Mouse (Mus musculus): ENCODE data around the gene Rpl27a.

The Rpl27a gene

GRCm38 (mm10) chr7:109522084-109522483 is 3.1 kb downstream of the Rpl27a start:
- Histone ChIP-seq H3K9me3 (ENCODE audit: low read length) (no peaks in the 10 kb centered on the region), H3K4me1 (replicated peaks; ENCODE audit: low read depth, low read length) (peaks cover 46% of the 10 kb centered on the region), H3K27me3 (ENCODE audit: insufficient read depth, low read length) (no peaks in the 10 kb centered on the region), H3K36me3 (ENCODE audit: insufficient read depth, low read length) (peaks cover 78% of the 10 kb centered on the region), H3K4me3 (replicated peaks; ENCODE audit: low read length) (peak overlapping the region; percentile 100)
- TF ChIP-seq CTCF (conservative IDR thresholded peaks at IDR 0.05; ENCODE audit: low read length) (no peak), POU5F1 (IDR thresholded peaks at IDR 0.05; ENCODE audit: borderline replicate concordance, low read length) (no peak)

- Histone ChIP-seq H3K4me3 (replicated peaks; ENCODE audit: low read length) (no peak overlapping the region), H3K9me3 (ENCODE audit: low read length) (no peaks in the 10 kb centered on the region), H3K4me1 (replicated peaks; ENCODE audit: low read depth, low read length) (peaks cover 43% of the 10 kb centered on the region), H3K27me3 (ENCODE audit: insufficient read depth, low read length) (no peaks in the 10 kb centered on the region), H3K36me3 (ENCODE audit: insufficient read depth, low read length) (peaks cover 90% of the 10 kb centered on the region)
- TF ChIP-seq CTCF (conservative IDR thresholded peaks at IDR 0.05; ENCODE audit: low read length) (no peak), NANOG (IDR thresholded peaks at IDR 0.05; ENCODE audit: borderline replicate concordance, low read length) (no peak), POU5F1 (IDR thresholded peaks at IDR 0.05; ENCODE audit: borderline replicate concordance, low read length) (no peak)
Measured at GRCm38 (mm10) chr7:109523304-109523703, 4.4 kb downstream of the Rpl27a start.

GRCm38 (mm10) chr7:109523741-109524441 is 4.9 kb downstream of the Rpl27a start:
- no peaks in the 10 kb centered on the region for H3K27me3 ChIP-seq (ENCODE audit: insufficient read depth, low read length)
- H3K4me1 ChIP-seq (replicated peaks; ENCODE audit: low read depth, low read length), result peaks cover 46% of the 10 kb centered on the region
- no peak overlapping the region for H3K4me3 ChIP-seq (replicated peaks; ENCODE audit: low read length)
- no peaks in the 10 kb centered on the region for H3K9me3 ChIP-seq (ENCODE audit: low read length)
- H3K36me3 ChIP-seq (ENCODE audit: insufficient read depth, low read length), result peaks cover 96% of the 10 kb centered on the region
- no peak for TF ChIP-seq CTCF (conservative IDR thresholded peaks at IDR 0.05; ENCODE audit: low read length)
- TF ChIP-seq POU5F1 (IDR thresholded peaks at IDR 0.05; ENCODE audit: borderline replicate concordance, low read length), result no peak
- no peak for TF ChIP-seq NANOG (IDR thresholded peaks at IDR 0.05; ENCODE audit: borderline replicate concordance, low read length)

DNA sequence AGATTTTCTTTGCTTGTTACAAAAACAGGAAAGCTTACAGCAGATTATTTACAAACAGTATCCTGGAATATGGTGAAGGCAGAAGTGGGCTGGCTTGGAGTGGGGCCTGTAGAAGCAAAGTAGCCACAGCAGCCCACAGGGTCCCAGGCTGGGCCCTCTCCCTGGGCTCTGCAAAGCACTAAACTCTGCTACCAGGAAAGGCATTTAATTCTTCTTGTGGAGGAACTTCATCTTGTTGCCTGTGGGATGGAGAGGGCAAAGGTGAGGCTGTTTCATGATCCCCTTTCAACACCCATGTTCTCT is 5.4 kb downstream of the Rpl27a start:
- Histone ChIP-seq H3K27me3 (ENCODE audit: insufficient read depth, low read length) (no peaks in the 10 kb centered on the region), H3K4me1 (replicated peaks; ENCODE audit: low read depth, low read length) (peaks cover 46% of the 10 kb centered on the region), H3K9me3 (ENCODE audit: low read length) (no peaks in the 10 kb centered on the region), H3K4me3 (replicated peaks; ENCODE audit: low read length) (no peak overlapping the region), H3K36me3 (ENCODE audit: insufficient read depth, low read length) (peaks cover 99% of the 10 kb centered on the region)
- TF ChIP-seq CTCF (conservative IDR thresholded peaks at IDR 0.05; ENCODE audit: low read length) (no peak), NANOG (IDR thresholded peaks at IDR 0.05; ENCODE audit: borderline replicate concordance, low read length) (no peak), POU5F1 (IDR thresholded peaks at IDR 0.05; ENCODE audit: borderline replicate concordance, low read length) (no peak)

DNA sequence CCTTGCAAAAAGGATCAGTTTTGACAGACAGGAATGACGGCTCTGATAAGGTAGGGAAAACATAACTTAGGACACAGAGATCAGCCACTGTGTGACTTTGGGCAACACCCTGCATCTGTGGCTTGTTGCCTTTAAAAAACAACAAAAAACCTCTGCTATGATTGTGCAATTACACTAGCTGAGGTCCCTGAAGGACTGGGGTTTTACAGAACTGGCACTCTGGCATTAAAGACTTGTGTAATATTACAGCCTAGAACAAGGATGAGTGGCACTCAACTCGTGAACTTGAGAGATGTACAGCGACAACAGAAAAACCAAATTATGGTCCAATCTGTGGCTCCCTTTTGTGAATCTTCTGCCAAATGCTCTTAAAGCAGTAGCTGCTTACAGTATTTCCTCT is 5.8 kb downstream of the Rpl27a start:
- Histone ChIP-seq H3K9me3 (ENCODE audit: low read length) (no peaks in the 10 kb centered on the region), H3K27me3 (ENCODE audit: insufficient read depth, low read length) (no peaks in the 10 kb centered on the region), H3K4me3 (replicated peaks; ENCODE audit: low read length) (no peak overlapping the region), H3K4me1 (replicated peaks; ENCODE audit: low read depth, low read length) (peaks cover 46% of the 10 kb centered on the region), H3K36me3 (ENCODE audit: insufficient read depth, low read length) (peaks cover 99% of the 10 kb centered on the region)
- TF ChIP-seq NANOG (IDR thresholded peaks at IDR 0.05; ENCODE audit: borderline replicate concordance, low read length) (no peak), POU5F1 (IDR thresholded peaks at IDR 0.05; ENCODE audit: borderline replicate concordance, low read length) (no peak), CTCF (conservative IDR thresholded peaks at IDR 0.05; ENCODE audit: low read length) (no peak)

DNA sequence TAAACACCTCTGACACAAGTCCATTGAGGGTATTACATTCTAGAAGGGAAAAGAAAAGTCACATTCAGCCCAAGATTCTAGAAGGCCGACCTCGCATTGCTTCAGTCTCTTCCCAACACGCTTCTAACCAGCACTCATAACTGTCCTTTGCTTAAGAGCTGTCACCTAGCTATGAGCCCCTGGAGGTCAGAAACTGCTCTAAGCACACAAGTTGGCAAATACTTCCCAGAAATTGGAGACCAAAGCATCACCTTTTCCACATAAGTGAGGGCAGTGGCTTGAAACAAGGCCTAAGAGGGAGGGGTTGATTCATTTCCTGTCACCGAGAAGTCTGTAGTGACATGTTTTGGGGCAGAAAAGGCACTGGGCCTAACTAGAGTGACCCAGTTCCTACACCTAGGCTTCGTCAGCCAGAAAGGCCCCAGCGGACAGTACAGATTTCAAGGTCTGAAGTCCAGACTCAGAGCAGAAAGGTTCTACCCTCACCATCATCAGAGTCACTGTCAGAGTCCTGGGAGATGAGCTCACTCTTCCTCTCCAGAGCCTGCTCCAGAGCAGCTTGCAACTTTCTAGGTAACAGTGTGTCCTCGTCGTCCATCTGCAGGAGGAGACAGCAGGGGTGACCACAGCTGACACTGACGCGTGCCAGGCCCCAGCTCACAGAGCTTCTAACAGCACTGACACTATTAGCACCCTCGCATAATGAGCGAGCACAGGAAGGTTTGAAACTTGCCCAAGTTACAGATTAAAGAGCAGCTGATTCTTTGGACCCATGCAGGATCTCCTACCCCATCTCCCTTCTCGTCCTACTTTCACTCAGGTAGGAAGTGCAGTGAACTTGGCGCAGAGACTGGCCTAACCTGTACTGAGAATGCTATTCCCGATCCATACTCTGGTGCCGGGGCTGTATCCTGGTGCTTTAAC is 7.1 kb downstream of the Rpl27a start:
- TF ChIP-seq NANOG (IDR thresholded peaks at IDR 0.05; ENCODE audit: borderline replicate concordance, low read length) (no peak), POU5F1 (IDR thresholded peaks at IDR 0.05; ENCODE audit: borderline replicate concordance, low read length) (no peak), CTCF (conservative IDR thresholded peaks at IDR 0.05; ENCODE audit: low read length) (no peak)
- H3K9me3 ChIP-seq (ENCODE audit: low read length), result no peaks in the 10 kb centered on the region
- peaks cover 46% of the 10 kb centered on the region for H3K4me1 ChIP-seq (replicated peaks; ENCODE audit: low read depth, low read length)
- H3K27me3 ChIP-seq (ENCODE audit: insufficient read depth, low read length), result no peaks in the 10 kb centered on the region
- H3K4me3 ChIP-seq (replicated peaks; ENCODE audit: low read length), result no peak overlapping the region
- H3K36me3 ChIP-seq (ENCODE audit: insufficient read depth, low read length), result peaks cover 99% of the 10 kb centered on the region

DNA sequence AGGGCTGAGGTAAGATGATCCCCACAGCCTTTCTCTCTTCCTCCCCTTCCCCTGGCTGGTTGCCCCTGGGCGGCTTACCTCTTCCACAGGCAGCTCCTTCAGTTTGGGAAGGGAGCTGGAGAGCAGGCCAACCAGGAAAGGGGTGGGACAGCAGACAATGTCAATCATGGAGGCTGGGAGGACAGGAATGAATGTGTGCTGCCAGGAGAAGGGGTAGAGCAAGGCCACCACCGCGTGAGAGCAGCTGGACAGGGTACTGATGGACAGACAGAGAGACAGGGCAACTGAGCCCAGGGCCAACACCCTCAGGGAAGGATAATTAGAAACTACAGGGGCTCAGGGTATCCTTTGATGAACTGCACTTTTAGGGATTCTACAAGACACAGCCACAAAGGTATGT is 8.6 kb downstream of the Rpl27a start:
- no peak overlapping the region for H3K4me3 ChIP-seq (replicated peaks; ENCODE audit: low read length)
- peaks cover 99% of the 10 kb centered on the region for H3K36me3 ChIP-seq (ENCODE audit: insufficient read depth, low read length)
- H3K4me1 ChIP-seq (replicated peaks; ENCODE audit: low read depth, low read length), result peaks cover 36% of the 10 kb centered on the region
- H3K9me3 ChIP-seq (ENCODE audit: low read length), result no peaks in the 10 kb centered on the region
- TF ChIP-seq POU5F1 (IDR thresholded peaks at IDR 0.05; ENCODE audit: borderline replicate concordance, low read length) (no peak), CTCF (conservative IDR thresholded peaks at IDR 0.05; ENCODE audit: low read length) (no peak)
- H3K27me3 ChIP-seq (ENCODE audit: insufficient read depth, low read length), result no peaks in the 10 kb centered on the region

- TF ChIP-seq POU5F1 (IDR thresholded peaks at IDR 0.05; ENCODE audit: borderline replicate concordance, low read length), result no peak
- no peak for TF ChIP-seq NANOG (IDR thresholded peaks at IDR 0.05; ENCODE audit: borderline replicate concordance, low read length)
- peak; percentile 62 for TF ChIP-seq CTCF (conservative IDR thresholded peaks at IDR 0.05; ENCODE audit: low read length)
- Histone ChIP-seq H3K4me1 (replicated peaks; ENCODE audit: low read depth, low read length) (peaks cover 33% of the 10 kb centered on the region), H3K4me3 (replicated peaks; ENCODE audit: low read length) (no peak overlapping the region), H3K9me3 (ENCODE audit: low read length) (no peaks in the 10 kb centered on the region), H3K27me3 (ENCODE audit: insufficient read depth, low read length) (no peaks in the 10 kb centered on the region), H3K36me3 (ENCODE audit: insufficient read depth, low read length) (peaks cover 98% of the 10 kb centered on the region)
Measured at GRCm38 (mm10) chr7:109528356-109528755, 9.4 kb downstream of the Rpl27a start.
